Mouse (Mus musculus) cerebellum, adult (tissue): ENCODE results near the gene Zim1.

Experiments used
- ATAC-seq: cut with Nextera tagmentation; 2 replicates; pipeline ENCODE4 v1.9.2; 2017; ENCODE audit warnings: mild to moderate bottlenecking, moderate library complexity, mixed read lengths; ENCODE audit not compliant: insufficient number of reproducible peaks, low FRiP score, low TSS enrichment

Gene Zim1

DNA sequence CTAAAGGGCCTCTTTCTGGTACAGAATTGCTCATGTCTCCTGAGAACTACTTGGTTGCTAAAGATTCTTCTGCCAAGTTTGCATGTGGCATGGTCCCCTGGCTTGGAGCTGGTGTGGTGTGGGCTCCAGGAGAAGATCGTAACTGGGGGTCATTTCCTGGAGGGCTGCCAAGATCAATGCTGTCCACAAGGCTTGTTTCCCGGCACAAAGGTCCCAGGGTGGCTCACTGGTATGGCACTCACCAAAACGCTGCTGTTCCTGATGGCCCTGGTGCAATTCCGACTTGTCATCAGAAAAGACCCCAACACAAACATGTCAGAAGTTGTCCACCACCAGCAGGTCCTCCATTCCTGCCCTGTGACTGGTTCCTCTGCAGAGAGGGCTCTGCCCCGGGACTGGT, 44.1 kb downstream of the Zim1 start:
- no peak for ATAC-seq

DNA sequence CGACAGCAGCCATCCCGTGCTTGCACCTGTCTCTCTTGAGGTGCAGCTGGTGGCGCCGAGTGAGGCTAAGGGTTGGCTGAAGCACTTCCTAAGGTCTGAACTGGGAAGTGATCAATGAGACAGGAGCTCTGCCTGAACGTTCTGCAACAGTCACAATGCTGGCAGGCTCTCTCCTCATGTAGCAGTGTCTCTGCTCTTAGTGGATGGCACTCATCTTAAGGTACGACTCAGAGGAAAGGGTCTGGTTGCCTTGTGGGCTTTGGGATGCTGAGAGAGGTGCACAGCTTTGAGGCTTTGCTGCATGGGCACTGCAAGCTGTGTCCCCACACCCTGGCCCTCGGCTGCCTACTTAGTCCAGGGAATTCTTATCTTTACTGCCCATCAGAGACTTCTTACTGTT, 45.0 kb downstream of the Zim1 start:
- ATAC-seq, result no peak

DNA sequence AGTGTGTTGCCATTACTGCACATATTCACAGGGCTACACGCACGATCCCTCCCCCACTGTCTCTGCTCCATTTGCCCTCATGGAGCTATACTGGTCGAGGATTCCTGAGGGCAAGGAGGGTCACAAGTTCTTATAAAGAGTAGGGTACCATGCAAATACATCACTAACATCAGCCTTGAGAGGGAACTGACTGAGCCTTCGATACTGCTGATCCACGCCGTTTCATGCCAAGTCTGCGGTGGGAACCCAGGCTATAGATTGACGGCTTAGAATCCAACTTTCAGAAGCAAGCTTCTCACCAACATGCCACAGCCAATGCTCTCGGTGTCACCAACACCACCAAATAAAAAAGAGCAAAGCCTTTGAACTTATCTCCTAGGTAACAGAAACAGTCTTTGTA, 45.7 kb downstream of the Zim1 start:
- no peak for ATAC-seq

DNA sequence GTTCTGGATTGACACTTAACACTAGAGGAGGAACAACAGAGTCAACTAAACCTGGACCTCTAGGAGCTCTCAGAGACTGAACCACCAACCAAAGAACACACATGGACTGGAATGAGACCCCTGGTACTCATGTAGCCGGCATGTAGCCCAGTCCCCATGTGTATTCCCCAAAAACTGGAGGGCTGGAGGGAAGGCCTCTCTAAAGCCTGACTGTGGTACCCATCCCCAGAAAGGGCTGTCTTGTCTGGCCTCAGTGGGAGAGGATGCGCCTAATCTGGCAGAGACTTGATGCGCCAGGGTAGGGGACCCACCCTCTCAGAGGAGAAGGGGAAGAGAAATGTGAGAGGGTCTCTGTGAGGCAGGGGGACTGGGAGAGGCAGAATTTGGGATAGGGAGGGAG, 50.4 kb downstream of the Zim1 start:
- ATAC-seq, result no peak

DNA sequence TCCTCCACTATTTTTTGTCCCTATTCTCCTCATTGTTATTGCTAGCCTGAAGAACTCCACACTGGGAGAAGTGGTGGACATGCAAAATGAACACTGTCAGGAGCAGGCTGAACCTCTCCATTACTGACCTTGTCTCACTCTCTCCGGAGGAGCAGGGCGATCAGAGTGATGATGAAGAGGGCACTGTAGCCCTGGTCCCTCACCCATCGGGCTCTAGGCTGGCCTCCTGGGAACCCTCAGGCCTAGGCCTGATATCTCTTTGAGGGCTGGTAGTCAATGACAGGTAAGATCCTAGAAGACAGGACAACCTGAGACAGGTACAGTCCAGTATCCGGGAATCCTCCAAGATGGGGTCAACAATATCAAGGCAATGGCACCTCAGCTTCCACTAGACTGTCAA, 58.2 kb downstream of the Zim1 start:
- no peak for ATAC-seq

DNA sequence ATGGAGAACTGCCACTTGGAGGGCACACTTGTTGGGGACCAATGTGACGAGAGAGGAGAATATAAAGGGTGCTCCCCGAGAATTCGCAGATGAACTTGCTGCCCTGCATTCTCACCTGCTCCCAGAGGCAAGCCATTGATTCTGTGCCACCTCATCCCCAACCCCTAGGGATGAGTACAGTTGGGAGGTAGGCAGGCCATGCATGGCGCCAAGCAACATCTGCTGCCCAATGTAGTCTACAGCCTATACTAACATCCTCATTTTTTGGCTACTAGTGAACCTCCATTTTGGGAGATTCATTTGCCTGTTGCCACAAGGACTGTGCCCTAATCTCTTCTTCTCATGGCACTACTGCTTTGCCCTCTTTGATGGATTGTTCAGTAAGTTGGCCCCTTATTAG, 59.5 kb downstream of the Zim1 start:
- no peak for ATAC-seq

DNA sequence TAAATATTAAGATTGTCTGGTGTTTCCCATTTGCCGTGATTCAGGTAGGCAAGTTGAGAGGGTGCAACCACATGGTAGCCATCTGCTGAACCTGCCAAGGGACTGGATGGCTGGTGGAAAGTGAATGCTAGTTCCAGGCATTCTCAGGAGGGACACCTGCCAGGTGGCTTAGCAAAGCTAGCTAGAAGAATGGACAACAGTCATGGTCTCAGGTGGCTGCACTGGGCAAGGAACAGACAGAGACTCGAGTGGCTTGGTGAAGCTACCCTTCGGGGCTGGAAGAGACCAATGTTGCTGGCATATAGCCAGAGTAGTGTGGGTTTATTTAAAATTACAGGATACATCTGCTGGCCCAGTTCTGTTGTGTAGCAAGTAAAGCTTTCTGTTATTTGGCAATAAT, 60.4 kb downstream of the Zim1 start:
- ATAC-seq, result no peak
